Mouse (Mus musculus) activated CD4-positive, CD25-positive, alpha-beta regulatory T cell (primary cell): ENCODE data around the gene Tango6. TPM values are rescaled to one million over a fixed set of nuclear protein-coding genes. Genes with fewer than 3 reads are reported as not detected.

Source experiments
- polyA plus RNA-seq, 2 experiments: library from polyadenylated mRNA; unstranded; fragments of 100-300 nt; shearing (Covaris generic); gene quantifications; one replicate each; pipeline ENCODE4 v1.2.1; 2017

Gene Tango6
- polyA plus RNA-seq, result 1 to 10 TPM; 6.1 to 7.7 TPM

DNA sequence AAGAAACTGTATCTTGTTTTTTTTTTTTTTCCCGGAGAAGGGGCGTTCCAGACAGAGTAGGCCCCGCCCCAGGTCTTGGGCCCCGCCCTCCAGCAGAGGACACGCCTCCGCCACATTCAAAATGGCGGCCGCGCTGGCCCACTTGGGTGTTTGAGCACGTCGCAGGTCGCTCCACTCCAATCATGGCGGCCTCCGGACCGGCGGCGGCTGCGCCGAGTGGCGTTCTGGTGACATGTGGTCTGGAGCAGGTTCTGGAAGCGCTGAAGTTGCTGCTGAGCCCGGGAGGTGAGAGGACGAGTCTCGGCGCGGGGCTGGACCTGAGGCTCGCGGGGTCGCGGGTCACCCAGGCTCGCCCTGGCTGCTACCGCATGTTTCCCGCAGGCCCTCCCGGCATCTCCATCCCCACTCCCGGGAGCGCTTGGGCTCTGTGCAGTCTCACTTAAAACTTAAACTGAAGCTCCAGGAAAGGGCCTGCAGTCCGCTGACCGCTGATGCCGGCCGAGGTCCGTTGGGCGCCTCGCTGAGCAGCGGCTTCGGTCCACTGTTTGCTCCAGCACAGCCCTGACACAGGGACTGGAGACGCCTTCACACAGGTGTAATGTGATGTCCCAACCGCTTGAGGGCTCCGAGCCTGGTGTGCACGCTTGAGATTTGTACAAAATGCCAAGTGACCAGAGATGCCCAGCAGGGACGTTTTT, at the start of gene Tango6:
Gene Tango6, plus strand, starts transcription at position 98 of the 698 bp plus-strand sequence.

GRCm38 (mm10) chr8:106870051-106870450, 187.2 kb downstream of the Tango6 start, which contains the start of gene Has3:
Has3 (plus strand) TSS chr8:106870242.

GRCm38 (mm10) chr8:106893481-106894156, 210.8 kb downstream of the Tango6 start, which contains the start of gene Utp4:
Utp4 (plus strand) TSS chr8:106893636.

Other genes with a start within 250 kb of the Tango6 start
- gene 6030452D12Rik, start 182.5 kb upstream of the Tango6 start, polyA plus RNA-seq, result not detected
- under 1 TPM in 1 of 2 experiments, not detected in 1; 0.05 TPM for gene Cdh3, start 172.2 kb upstream of the Tango6 start, polyA plus RNA-seq
- gene Gm10073, start 109.6 kb upstream of the Tango6 start, polyA plus RNA-seq, result 10 to 100 TPM in 1 of 2 experiments, 1 to 10 TPM in 1; 6.4 to 12.6 TPM
- gene Cdh1, start 79.7 kb upstream of the Tango6 start, polyA plus RNA-seq, result 1 to 10 TPM in 1 of 2 experiments, under 1 TPM in 1; 0.52 to 1.3 TPM
- under 1 TPM; 0.06 to 0.14 TPM for gene Has3, start 187.2 kb downstream of the Tango6 start, polyA plus RNA-seq
- 10 to 100 TPM; 45.3 to 61.1 TPM for gene Utp4, start 210.6 kb downstream of the Tango6 start, polyA plus RNA-seq